Mouse (Mus musculus) cerebellum, postnatal 4 days (tissue): ENCODE measurements around the gene Jade3.

Experiments used
- DNase-seq, 2 experiments: peaks; one replicate each; pipeline ENCODE4 v3.0.0; 2022; ENCODE audit warnings: low spot score in 2 of 2, mixed read lengths in 1 of 2

Jade3 gene

GRCm38 (mm10) chrX:20548011-20548879 is 122.8 kb downstream of the Jade3 start:
- peak in 1 of 2 experiments; percentile 4 for DNase-seq

- DNase-seq: no peak
Measured at GRCm38 (mm10) chrX:20548880-20549440, 123.5 kb downstream of the Jade3 start.

- no peak for DNase-seq
Measured at GRCm38 (mm10) chrX:20549532-20549931, 124.0 kb downstream of the Jade3 start, which contains the start of gene Rgn. Gene Rgn (plus strand): TSS chrX:20549787.

DNA sequence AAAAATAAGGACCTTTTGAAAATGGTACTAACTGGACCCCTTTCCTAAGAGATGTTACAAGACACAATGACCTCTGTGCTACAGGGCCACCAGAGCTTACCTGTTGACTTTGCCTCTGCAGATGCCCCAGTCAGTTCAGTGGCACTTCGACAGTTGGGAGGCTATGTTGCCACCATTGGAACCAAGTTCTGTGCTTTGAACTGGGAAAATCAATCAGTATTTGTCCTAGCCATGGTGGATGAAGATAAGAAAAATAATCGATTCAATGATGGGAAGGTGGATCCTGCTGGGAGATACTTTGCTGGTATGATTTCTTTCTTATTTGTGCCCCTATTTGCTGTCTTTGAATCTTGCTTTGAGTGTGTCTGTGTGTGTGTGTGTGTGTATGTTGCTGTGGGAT is 126.7 kb downstream of the Jade3 start:
- no peak for DNase-seq

DNA sequence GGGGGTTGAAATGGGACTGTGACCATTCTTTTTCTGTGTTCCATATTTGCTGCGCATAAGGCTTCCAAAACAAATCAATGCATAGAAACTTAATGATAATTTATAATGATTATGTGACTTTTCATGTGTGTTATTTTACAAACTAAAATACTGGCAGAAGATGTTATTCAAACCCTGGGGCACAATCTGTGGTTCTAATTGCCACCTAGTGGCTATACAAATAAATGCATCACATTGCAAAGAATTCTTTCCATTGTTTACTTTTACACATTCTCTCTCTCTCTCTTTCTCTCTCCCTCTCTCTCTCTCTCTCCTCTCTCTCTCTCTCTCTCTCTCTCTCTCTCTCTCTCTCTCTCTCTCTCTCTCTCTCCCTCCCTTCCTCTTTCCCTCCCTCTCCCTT is 136.4 kb downstream of the Jade3 start:
- no peak for DNase-seq

- DNase-seq: no peak
Measured at GRCm38 (mm10) chrX:20563941-20564340, 138.5 kb downstream of the Jade3 start.
